Mouse (Mus musculus): ENCODE measurements around the gene Col17a1. TPM values are rescaled to one million over a fixed set of nuclear protein-coding genes. Genes with fewer than 3 reads are reported as not detected.

The Col17a1 gene
- total RNA-seq (2014; rRNA removed) (0.09 and 0.27 TPM in 2 replicates), polyA plus RNA-seq (2012; rRNA removed) (0.12 and 0.27 TPM in 2 replicates)

DNA sequence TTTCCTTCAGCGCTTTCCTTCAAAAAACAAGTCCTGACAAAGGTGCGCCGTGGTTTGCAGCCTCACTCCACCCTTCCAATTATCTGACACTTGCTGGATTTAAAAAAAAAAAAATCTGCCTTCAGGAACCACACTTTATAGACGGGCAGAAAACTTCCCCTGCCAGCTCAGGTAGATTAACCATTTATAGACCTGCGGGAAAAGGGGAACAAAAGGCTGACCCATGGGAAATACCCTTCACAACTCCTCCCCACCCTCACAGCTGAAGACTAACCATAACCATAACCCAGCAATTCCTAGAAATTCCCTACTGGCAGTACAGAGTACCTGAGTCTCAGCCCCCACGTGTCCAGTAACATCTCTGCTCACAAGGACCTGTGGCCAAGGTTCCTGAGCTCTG, at the start of gene Col17a1:
Col17a1 (minus strand) TSS at position 101 of the 400 bp plus-strand sequence.
- H3K79me2 ChIP-seq (ENCODE audit: control insufficient read depth, insufficient read depth, low read length) = no peaks in the 10 kb centered on the region
- H3K36me3 ChIP-seq (ENCODE audit: control insufficient read depth, insufficient read depth, low read length) = no peaks in the 10 kb centered on the region
- no peak within 1 kb of the TSS for H3K4me3 ChIP-seq (ENCODE audit: insufficient read depth, low read depth, low read length)
- no peak within 1 kb of the TSS for H3K27ac ChIP-seq (replicated peaks; ENCODE audit: insufficient read depth, low read depth, low read length)
- H3K9ac ChIP-seq (ENCODE audit: low read depth, low read length) = no peak within 1 kb of the TSS
- 75% methylated on average over 6 of the region's 6 CpGs for WGBS
- H3K27me3 ChIP-seq (ENCODE audit: control insufficient read depth, insufficient read depth, low read length) = no peaks in the 10 kb centered on the region
- no peak for DNase-seq (ENCODE audit: extremely low read depth, low read depth, low spot score)
- H3K4me1 ChIP-seq (ENCODE audit: control insufficient read depth, insufficient read depth, low read length) = no peaks in the 10 kb centered on the region
- no peak for TF ChIP-seq POLR2A (IDR thresholded peaks at IDR 0.05; ENCODE audit: extremely low read depth, insufficient read depth, low read length)
- TF ChIP-seq CTCF (IDR thresholded peaks at IDR 0.05; ENCODE audit: low read depth, low read length) = no peak

DNA sequence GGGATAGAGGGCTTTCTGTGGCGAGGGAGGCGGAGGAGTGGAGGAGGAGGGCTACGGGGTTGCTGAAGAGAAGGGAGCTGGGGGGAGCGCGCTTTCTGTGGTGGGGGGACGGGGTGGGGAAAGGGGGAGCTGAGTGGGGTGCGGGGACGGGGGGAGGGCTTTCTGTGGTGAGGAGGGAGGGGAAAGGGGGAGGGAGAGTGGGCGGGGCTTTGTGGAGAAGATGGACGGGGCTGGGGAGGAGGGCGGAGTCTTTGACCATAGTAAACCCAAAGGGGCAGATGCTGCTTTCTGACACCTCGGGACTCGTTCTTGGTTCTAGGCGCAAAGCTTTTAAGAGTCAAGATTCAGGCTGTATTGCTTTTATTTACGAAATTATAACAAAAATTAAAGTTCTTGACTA, 40.0 kb upstream of the Col17a1 start:
- DNase-seq (ENCODE audit: extremely low read depth, low read depth, low spot score) = peak; percentile 54
- no peak for TF ChIP-seq CTCF (IDR thresholded peaks at IDR 0.05; ENCODE audit: low read depth, low read length)
- TF ChIP-seq POLR2A (IDR thresholded peaks at IDR 0.05; ENCODE audit: extremely low read depth, insufficient read depth, low read length) = no peak
- no peaks in the 10 kb centered on the region for H3K27me3 ChIP-seq (ENCODE audit: control insufficient read depth, insufficient read depth, low read length)

DNA sequence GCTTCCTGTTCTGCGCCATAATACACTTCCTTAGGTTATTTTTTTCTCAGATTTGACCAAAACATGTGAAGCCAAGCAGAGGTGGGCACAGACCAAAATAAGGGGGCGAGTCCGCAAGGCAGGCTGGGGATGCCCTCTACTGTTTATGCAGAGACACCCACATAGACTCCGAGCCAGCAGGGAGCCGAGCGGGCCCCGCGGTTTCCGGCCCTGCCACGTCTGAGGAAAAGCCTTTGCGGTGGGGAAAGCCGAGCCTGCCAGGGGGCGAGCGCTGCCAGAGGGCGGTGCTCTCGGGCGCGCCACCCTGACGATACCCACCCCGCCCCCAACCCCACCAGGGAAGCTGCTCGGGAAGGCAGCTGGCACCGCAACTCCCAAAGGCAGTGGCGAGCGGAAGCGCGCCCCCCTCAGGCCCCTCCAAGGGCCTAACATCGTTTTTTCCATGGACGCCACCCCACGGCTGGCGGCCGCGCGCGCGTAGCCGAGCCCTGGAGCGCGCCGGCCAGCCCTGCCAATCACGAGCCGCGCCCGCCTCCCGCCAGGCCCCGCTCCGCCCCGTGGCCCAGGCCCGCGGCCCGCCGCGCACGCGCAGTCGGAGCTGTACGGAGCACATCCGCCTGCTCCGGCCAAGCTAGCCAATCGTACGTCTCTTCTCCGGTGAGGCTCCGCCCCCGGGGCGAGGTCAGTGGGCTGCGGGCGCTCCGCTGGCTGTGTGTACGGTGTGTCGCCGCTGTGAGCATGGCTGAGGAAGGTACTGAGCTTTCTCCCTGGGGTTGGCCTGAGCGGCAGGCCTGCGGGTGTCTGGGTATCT, 39.4 kb upstream of the Col17a1 start, which contains the start of gene Sfr1:
Sfr1 (plus strand) TSS at position 612 of the 811 bp plus-strand sequence.
- Histone ChIP-seq H3K36me3 (ENCODE audit: control insufficient read depth, insufficient read depth, low read length) (peaks cover 28% of the 10 kb centered on the region), H3K27me3 (ENCODE audit: control insufficient read depth, insufficient read depth, low read length) (no peaks in the 10 kb centered on the region), H3K79me2 (ENCODE audit: control insufficient read depth, insufficient read depth, low read length) (no peaks in the 10 kb centered on the region), H3K9ac (ENCODE audit: low read depth, low read length) (peak within 1 kb of the TSS; percentile 74), H3K4me3 (ENCODE audit: insufficient read depth, low read depth, low read length) (peak within 1 kb of the TSS; percentile 77), H3K27ac (replicated peaks; ENCODE audit: insufficient read depth, low read depth, low read length) (peak within 1 kb of the TSS; percentile 67), H3K4me1 (ENCODE audit: control insufficient read depth, insufficient read depth, low read length) (no peaks in the 10 kb centered on the region)
- DNase-seq (ENCODE audit: extremely low read depth, low read depth, low spot score) = peak; percentile 79
- peak; percentile 57 for TF ChIP-seq CTCF (IDR thresholded peaks at IDR 0.05; ENCODE audit: low read depth, low read length)
- peak; percentile 86 for TF ChIP-seq POLR2A (IDR thresholded peaks at IDR 0.05; ENCODE audit: extremely low read depth, insufficient read depth, low read length)
- under 1% methylated on average over 70 of the region's 72 CpGs for WGBS

More for the DNA sequence above, 40.0 kb upstream of the Col17a1 start:
- Histone ChIP-seq H3K79me2 (ENCODE audit: control insufficient read depth, insufficient read depth, low read length) (no peaks in the 10 kb centered on the region), H3K4me3 (ENCODE audit: insufficient read depth, low read depth, low read length) (peak overlapping the region; percentile 75), H3K27ac (replicated peaks; ENCODE audit: insufficient read depth, low read depth, low read length) (peak overlapping the region; percentile 67), H3K9ac (ENCODE audit: low read depth, low read length) (peak overlapping the region; percentile 74), H3K4me1 (ENCODE audit: control insufficient read depth, insufficient read depth, low read length) (no peaks in the 10 kb centered on the region), H3K36me3 (ENCODE audit: control insufficient read depth, insufficient read depth, low read length) (peaks cover 32% of the 10 kb centered on the region)
- WGBS = 4% methylated on average over 15 of the region's 15 CpGs

DNA sequence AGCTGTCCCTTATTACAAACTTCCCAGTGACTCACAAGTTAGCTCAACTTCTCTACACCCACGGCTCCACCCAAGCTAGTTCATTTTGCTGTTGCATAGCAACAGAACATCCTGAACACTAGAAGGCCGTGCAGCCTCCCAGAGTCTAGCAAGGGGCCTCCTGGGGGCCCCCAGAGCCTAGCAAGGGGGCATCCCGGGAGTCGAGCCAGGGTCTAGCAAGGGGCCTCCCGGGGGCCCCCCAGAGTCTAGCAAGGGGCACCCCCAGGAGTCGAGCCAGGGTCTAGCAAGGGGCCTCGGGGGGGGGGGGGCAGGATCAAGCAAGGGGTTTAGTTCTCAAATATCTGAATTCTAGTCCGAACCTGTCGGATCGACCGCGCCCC, 38.8 kb upstream of the Col17a1 start:
- peak overlapping the region; percentile 47 for H3K27ac ChIP-seq (replicated peaks; ENCODE audit: insufficient read depth, low read depth, low read length)
- peak overlapping the region; percentile 60 for H3K9ac ChIP-seq (ENCODE audit: low read depth, low read length)
- WGBS = 2% methylated on average over 12 of the region's 12 CpGs
- TF ChIP-seq CTCF (IDR thresholded peaks at IDR 0.05; ENCODE audit: low read depth, low read length) (no peak), POLR2A (IDR thresholded peaks at IDR 0.05; ENCODE audit: extremely low read depth, insufficient read depth, low read length) (no peak)
- peaks cover 22% of the 10 kb centered on the region for H3K36me3 ChIP-seq (ENCODE audit: control insufficient read depth, insufficient read depth, low read length)
- H3K4me1 ChIP-seq (ENCODE audit: control insufficient read depth, insufficient read depth, low read length) = no peaks in the 10 kb centered on the region
- no peaks in the 10 kb centered on the region for H3K27me3 ChIP-seq (ENCODE audit: control insufficient read depth, insufficient read depth, low read length)
- DNase-seq (ENCODE audit: extremely low read depth, low read depth, low spot score) = no peak
- peak overlapping the region; percentile 77 for H3K4me3 ChIP-seq (ENCODE audit: insufficient read depth, low read depth, low read length)
- no peaks in the 10 kb centered on the region for H3K79me2 ChIP-seq (ENCODE audit: control insufficient read depth, insufficient read depth, low read length)

DNA sequence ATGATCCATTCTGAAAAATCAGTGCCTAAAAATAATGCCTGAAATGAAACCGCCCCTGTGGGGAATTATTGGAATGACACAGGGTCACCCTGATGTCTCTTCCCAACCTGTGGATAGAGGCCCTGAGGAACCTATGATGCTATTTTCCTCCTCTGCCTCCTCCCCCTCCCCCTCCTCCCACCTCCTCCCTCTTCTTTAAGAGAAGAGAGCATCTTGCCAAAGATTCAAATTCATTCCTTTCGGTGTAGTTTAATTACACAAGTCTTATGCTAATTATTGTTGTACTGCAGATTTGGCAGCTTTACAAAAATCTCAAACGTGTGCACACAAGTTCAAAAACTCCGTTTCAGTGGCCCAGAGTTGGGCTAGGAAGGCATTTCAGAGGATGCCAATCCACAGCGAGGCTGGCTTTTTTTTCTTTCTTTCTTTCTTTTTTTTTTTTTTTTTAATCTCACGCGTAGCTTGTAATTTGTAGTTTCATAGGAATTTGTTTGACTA, 33.8 kb upstream of the Col17a1 start:
- WGBS = 68% methylated on average over 7 of the region's 7 CpGs
- DNase-seq (ENCODE audit: extremely low read depth, low read depth, low spot score) = no peak

DNA sequence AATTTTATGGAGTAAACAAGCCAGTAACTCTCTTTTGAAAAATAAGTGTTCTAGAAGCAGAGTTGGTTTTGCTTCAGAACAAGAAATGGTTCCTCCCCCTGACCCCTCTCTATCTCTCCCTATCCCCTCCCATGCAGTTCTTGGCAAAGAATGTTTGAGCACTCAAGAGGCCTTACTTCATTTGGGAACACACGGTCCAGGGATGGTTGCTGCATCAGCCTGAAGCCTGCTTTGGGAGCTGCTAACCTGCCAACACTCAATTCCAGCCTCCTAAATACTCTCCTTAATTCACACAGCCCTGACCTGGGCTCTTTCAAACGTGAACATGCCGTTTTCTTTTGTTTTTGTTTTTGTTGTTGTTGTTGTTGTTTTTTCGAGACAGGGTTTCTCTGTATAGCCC, 33.0 kb upstream of the Col17a1 start:
- H3K4me1 ChIP-seq (ENCODE audit: control insufficient read depth, insufficient read depth, low read length) = no peaks in the 10 kb centered on the region
- WGBS = 82% methylated on average over 4 of the region's 4 CpGs
- H3K36me3 ChIP-seq (ENCODE audit: control insufficient read depth, insufficient read depth, low read length) = no peaks in the 10 kb centered on the region
- H3K9ac ChIP-seq (ENCODE audit: low read depth, low read length) = no peak overlapping the region
- H3K79me2 ChIP-seq (ENCODE audit: control insufficient read depth, insufficient read depth, low read length) = no peaks in the 10 kb centered on the region
- H3K27ac ChIP-seq (replicated peaks; ENCODE audit: insufficient read depth, low read depth, low read length) = no peak overlapping the region
- H3K4me3 ChIP-seq (ENCODE audit: insufficient read depth, low read depth, low read length) = no peak overlapping the region
- H3K27me3 ChIP-seq (ENCODE audit: control insufficient read depth, insufficient read depth, low read length) = no peaks in the 10 kb centered on the region
- DNase-seq (ENCODE audit: extremely low read depth, low read depth, low spot score) = no peak
- no peak for TF ChIP-seq CTCF (IDR thresholded peaks at IDR 0.05; ENCODE audit: low read depth, low read length)
- TF ChIP-seq POLR2A (IDR thresholded peaks at IDR 0.05; ENCODE audit: extremely low read depth, insufficient read depth, low read length) = no peak

More for the DNA sequence above, 33.8 kb upstream of the Col17a1 start:
- TF ChIP-seq CTCF (IDR thresholded peaks at IDR 0.05; ENCODE audit: low read depth, low read length) = no peak
- TF ChIP-seq POLR2A (IDR thresholded peaks at IDR 0.05; ENCODE audit: extremely low read depth, insufficient read depth, low read length) = no peak
- Histone ChIP-seq H3K27me3 (ENCODE audit: control insufficient read depth, insufficient read depth, low read length) (no peaks in the 10 kb centered on the region), H3K9ac (ENCODE audit: low read depth, low read length) (no peak overlapping the region), H3K4me1 (ENCODE audit: control insufficient read depth, insufficient read depth, low read length) (no peaks in the 10 kb centered on the region), H3K4me3 (ENCODE audit: insufficient read depth, low read depth, low read length) (no peak overlapping the region), H3K27ac (replicated peaks; ENCODE audit: insufficient read depth, low read depth, low read length) (no peak overlapping the region), H3K79me2 (ENCODE audit: control insufficient read depth, insufficient read depth, low read length) (no peaks in the 10 kb centered on the region), H3K36me3 (ENCODE audit: control insufficient read depth, insufficient read depth, low read length) (no peaks in the 10 kb centered on the region)

Data from liver, adult 2 months (tissue).